Mouse (Mus musculus): ENCODE measurements around the gene Rbm19. TPM values are rescaled to one million over a fixed set of nuclear protein-coding genes. Genes with fewer than 3 reads are reported as not detected.

Gene Rbm19
- polyA plus RNA-seq, 1 experiment from 2014 or later, result 16.0 TPM

DNA sequence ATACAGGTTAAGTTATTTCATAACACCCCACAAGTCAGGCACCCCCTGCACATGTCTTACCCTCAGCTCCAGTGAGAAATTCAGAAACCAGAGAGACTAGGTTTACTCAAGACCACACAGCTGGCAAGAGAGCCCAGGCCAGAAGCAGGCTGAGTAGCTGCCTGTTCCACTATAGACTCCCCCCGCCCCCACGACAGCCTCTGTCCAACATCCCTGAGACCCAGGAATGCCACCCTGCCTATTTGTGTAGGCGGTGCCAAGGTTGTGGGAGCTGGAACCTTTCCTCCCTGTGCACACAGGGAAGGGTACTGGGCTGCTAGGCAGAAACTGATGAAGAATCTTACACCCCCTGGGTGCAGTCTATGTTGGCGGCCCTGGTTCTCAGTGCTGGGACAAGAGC lies 91.2 kb downstream of the Rbm19 start:
- no peak for ATAC-seq (ENCODE audit: low FRiP score, low TSS enrichment)
- Histone ChIP-seq H3K36me3 (ENCODE audit: control insufficient read depth, insufficient read depth, low read length) (no peaks in the 10 kb centered on the region), H3K4me3 (replicated peaks; ENCODE audit: low read depth, low read length) (no peak overlapping the region), H3K27me3 (ENCODE audit: control insufficient read depth, insufficient read depth, low read length) (0 out of 2 replicates have a peak, but pooled peaks cover 8% of the 10 kb centered on the region), H3K4me2 (ENCODE audit: low read length) (no peak overlapping the region), H3K9me3 (ENCODE audit: control insufficient read depth, low read length) (no peaks in the 10 kb centered on the region), H3K27ac (replicated peaks; ENCODE audit: low read depth, low read length) (peak overlapping the region; percentile 75; the same call in 1 of the 2 replicates), H3K9ac (replicated peaks; ENCODE audit: low read length) (no peak overlapping the region), H3K4me1 (ENCODE audit: control insufficient read depth, insufficient read depth, low read length) (peaks cover 42% of the 10 kb centered on the region)
- DNase-seq, result no peak
- 70% methylated on average over 4 of the region's 4 CpGs for WGBS

DNA sequence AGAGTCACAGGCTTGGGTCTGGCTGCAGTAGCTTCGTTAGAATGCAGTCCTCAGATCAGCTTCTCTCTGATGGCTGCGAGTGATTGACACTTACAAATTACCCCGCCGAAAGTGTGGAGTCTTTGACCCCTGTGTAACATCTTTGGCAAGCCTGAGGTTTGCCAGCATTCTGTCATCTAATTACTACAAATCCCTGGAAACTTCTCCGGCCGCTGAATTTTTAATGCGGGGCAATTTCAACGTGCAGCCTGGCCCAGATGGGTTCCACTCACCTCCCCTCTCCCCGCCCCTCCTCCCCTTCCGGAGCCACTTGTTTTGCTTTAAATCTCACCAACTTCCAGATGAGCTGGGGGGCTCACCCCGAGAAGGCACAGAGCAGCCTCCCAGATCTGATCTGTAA lies 94.4 kb downstream of the Rbm19 start:
- no peak overlapping the region for H3K9ac ChIP-seq (replicated peaks; ENCODE audit: low read length)
- H3K4me1 ChIP-seq (ENCODE audit: control insufficient read depth, insufficient read depth, low read length), result peaks cover 48% of the 10 kb centered on the region
- peak overlapping the region; percentile 76 for H3K27ac ChIP-seq (replicated peaks; ENCODE audit: low read depth, low read length)
- no peak overlapping the region for H3K4me3 ChIP-seq (replicated peaks; ENCODE audit: low read depth, low read length)
- peak; percentile 21; the same call in 1 of the 2 replicates for ATAC-seq (ENCODE audit: low FRiP score, low TSS enrichment)
- peak overlapping the region; percentile 18 for H3K4me2 ChIP-seq (ENCODE audit: low read length)
- 0 out of 2 replicates have a peak, but pooled peaks cover 8% of the 10 kb centered on the region for H3K27me3 ChIP-seq (ENCODE audit: control insufficient read depth, insufficient read depth, low read length)
- H3K36me3 ChIP-seq (ENCODE audit: control insufficient read depth, insufficient read depth, low read length), result no peaks in the 10 kb centered on the region
- 2% methylated on average over 11 of the region's 11 CpGs for WGBS
- no peaks in the 10 kb centered on the region for H3K9me3 ChIP-seq (ENCODE audit: control insufficient read depth, low read length)
- peak; percentile 81 for DNase-seq

DNA sequence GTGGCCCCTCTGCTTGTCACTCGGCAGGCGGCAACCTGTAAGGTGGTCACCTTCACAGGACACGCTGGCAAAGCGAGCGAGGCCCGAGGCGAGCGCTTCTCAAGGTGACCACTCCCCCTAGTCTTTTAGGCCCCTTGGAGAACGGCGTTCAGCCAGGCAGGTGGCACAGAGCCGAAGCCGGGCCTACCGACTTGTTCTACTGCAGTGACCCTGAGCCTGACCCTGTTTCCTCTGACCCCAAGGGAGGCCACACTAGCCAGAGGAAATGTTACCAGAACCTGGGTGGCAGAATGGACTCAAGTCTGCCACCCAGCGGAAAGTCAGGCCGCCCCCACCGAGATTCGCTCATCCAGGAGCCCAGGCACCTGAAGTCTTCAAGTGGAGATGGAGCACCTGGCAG lies 94.9 kb downstream of the Rbm19 start:
- H3K27ac ChIP-seq (replicated peaks; ENCODE audit: low read depth, low read length), result peak overlapping the region; percentile 76; the same call in 1 of the 2 replicates
- no peak overlapping the region for H3K9ac ChIP-seq (replicated peaks; ENCODE audit: low read length)
- H3K36me3 ChIP-seq (ENCODE audit: control insufficient read depth, insufficient read depth, low read length), result no peaks in the 10 kb centered on the region
- 6% methylated on average over 17 of the region's 17 CpGs for WGBS
- no peak overlapping the region for H3K4me3 ChIP-seq (replicated peaks; ENCODE audit: low read depth, low read length)
- H3K4me2 ChIP-seq (ENCODE audit: low read length), result peak overlapping the region; percentile 18
- H3K4me1 ChIP-seq (ENCODE audit: control insufficient read depth, insufficient read depth, low read length), result peaks cover 43% of the 10 kb centered on the region
- ATAC-seq (ENCODE audit: low FRiP score, low TSS enrichment) (no peak), DNase-seq (peak; percentile 59)
- H3K9me3 ChIP-seq (ENCODE audit: control insufficient read depth, low read length), result no peaks in the 10 kb centered on the region
- 0 out of 2 replicates have a peak, but pooled peaks cover 8% of the 10 kb centered on the region for H3K27me3 ChIP-seq (ENCODE audit: control insufficient read depth, insufficient read depth, low read length)

DNA sequence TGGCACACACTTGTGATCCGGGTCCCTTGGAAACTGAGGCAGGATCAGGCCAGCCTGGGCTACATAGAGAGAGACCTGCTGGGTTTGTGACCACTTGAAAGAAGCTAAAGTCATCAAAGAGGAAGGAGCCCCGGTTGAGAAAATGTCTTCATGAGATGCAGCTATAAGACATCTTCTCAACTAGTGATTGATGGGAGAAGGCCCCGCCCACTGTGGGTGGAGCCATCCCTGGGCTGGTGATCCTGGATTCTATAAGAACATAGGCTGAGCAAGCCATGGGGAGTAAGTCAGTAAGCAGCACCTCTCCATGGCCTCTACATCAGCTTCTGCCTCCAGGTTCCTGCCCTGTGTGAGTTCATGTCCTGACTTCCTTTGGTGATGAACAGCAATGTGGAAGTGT lies 98.2 kb downstream of the Rbm19 start:
- 72% methylated on average over 3 of the region's 3 CpGs for WGBS
- H3K27ac ChIP-seq (replicated peaks; ENCODE audit: low read depth, low read length), result no peak overlapping the region
- H3K4me2 ChIP-seq (ENCODE audit: low read length), result no peak overlapping the region
- H3K9me3 ChIP-seq (ENCODE audit: control insufficient read depth, low read length), result no peaks in the 10 kb centered on the region
- no peaks in the 10 kb centered on the region for H3K36me3 ChIP-seq (ENCODE audit: control insufficient read depth, insufficient read depth, low read length)
- no peak overlapping the region for H3K4me3 ChIP-seq (replicated peaks; ENCODE audit: low read depth, low read length)
- no peaks in the 10 kb centered on the region for H3K27me3 ChIP-seq (ENCODE audit: control insufficient read depth, insufficient read depth, low read length)
- no peak overlapping the region for H3K9ac ChIP-seq (replicated peaks; ENCODE audit: low read length)
- DNase-seq (no peak), ATAC-seq (ENCODE audit: low FRiP score, low TSS enrichment) (no peak)
- H3K4me1 ChIP-seq (ENCODE audit: control insufficient read depth, insufficient read depth, low read length), result peaks cover 24% of the 10 kb centered on the region

DNA sequence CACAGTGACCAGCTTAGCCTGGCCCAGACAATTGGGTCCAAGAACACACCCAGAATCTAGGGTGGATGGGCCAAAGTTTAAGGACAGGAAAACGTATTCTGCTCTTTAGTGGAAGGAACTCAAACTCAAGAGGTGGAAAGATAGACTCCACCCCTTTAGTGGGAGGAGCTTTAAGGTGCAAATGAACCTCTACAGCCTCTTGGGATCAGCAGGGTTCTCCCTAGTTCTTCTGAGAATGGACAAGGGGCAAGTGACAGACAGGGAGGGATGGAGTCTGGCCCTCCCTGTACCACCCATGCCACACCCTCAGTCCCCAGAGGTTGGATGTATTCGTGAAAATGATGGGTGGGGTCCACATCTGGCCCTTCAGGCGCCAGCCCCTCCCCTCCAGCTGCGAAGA lies 105.0 kb downstream of the Rbm19 start:
- ATAC-seq (ENCODE audit: low FRiP score, low TSS enrichment) (no peak), DNase-seq (no peak)
- H3K4me2 ChIP-seq (ENCODE audit: low read length), result no peak overlapping the region
- H3K4me3 ChIP-seq (replicated peaks; ENCODE audit: low read depth, low read length), result no peak overlapping the region
- H3K9me3 ChIP-seq (ENCODE audit: control insufficient read depth, low read length), result no peaks in the 10 kb centered on the region
- peaks cover 19% of the 10 kb centered on the region for H3K27me3 ChIP-seq (ENCODE audit: control insufficient read depth, insufficient read depth, low read length)
- no peak overlapping the region for H3K9ac ChIP-seq (replicated peaks; ENCODE audit: low read length)
- H3K27ac ChIP-seq (replicated peaks; ENCODE audit: low read depth, low read length), result no peak overlapping the region
- WGBS, result 4% methylated on average over 4 of the region's 4 CpGs
- H3K4me1 ChIP-seq (ENCODE audit: control insufficient read depth, insufficient read depth, low read length), result peaks cover 7% of the 10 kb centered on the region; the same call in 1 of the 2 replicates
- no peaks in the 10 kb centered on the region for H3K36me3 ChIP-seq (ENCODE audit: control insufficient read depth, insufficient read depth, low read length)

DNA sequence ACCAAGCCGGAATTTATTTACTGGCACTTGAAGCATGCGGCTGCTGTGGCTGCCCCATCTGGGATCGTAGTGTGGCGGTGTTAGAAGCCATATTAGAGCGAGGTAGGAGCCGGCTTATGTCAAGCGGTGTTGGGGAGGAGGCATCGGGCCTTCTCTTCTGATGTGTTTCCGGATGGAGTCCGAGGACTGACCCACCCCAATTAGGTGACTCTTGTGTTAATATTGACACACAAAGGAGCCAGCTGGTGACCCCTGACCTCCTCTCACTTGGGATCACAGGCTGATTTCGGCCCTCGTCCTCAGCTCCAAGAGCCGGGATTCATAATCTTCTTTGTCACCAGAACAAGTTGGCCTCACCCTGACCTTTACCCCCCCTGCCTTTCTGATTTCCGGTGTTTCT lies 109.1 kb downstream of the Rbm19 start:
- no peak overlapping the region for H3K4me2 ChIP-seq (ENCODE audit: low read length)
- H3K4me1 ChIP-seq (ENCODE audit: control insufficient read depth, insufficient read depth, low read length), result peaks cover 16% of the 10 kb centered on the region
- no peaks in the 10 kb centered on the region for H3K9me3 ChIP-seq (ENCODE audit: control insufficient read depth, low read length)
- no peaks in the 10 kb centered on the region for H3K36me3 ChIP-seq (ENCODE audit: control insufficient read depth, insufficient read depth, low read length)
- H3K27ac ChIP-seq (replicated peaks; ENCODE audit: low read depth, low read length), result no peak overlapping the region
- 7% methylated on average over 14 of the region's 14 CpGs for WGBS
- DNase-seq (no peak), ATAC-seq (ENCODE audit: low FRiP score, low TSS enrichment) (no peak)
- peaks cover 23% of the 10 kb centered on the region for H3K27me3 ChIP-seq (ENCODE audit: control insufficient read depth, insufficient read depth, low read length)
- H3K9ac ChIP-seq (replicated peaks; ENCODE audit: low read length), result no peak overlapping the region
- H3K4me3 ChIP-seq (replicated peaks; ENCODE audit: low read depth, low read length), result no peak overlapping the region

DNA sequence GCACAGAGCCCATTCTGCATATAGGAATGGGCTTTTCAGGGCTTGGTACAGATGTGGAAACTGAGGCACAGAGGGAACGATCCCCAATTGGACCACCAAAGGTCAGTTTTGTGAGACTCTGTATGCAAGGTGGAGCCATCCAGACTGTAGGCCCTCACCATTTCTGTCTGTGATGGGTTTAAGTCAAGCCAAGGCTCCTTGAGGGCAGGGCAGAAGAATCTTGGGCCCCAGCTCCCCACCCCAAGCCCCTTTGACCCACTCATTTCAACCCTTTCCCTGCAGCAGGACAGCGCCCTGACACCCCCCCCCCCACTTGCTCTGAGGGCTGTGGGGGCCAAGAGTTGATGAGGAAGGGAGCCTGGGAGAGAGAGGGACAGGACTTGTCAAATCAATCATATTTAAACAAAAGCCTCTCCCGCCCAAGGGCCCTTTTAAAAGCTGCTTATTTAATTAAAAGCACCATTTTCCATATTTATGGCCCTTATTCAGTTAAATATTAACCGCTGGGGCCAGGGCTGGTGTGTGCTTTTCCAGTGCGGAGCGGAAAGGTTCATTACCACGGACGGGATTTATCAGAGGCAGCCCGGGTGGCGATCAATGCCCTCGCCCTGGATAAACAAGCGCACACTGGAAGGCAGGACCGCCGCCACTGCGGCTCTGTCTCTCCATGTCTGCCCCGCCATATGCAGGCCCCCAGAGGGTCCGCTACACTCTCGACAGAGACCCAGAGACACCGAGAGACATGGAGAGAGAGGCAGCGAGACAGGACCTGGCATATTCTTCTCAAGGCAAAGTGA lies 112.5 kb downstream of the Rbm19 start:
- ATAC-seq (ENCODE audit: low FRiP score, low TSS enrichment), result no peak
- peaks cover 33% of the 10 kb centered on the region for H3K4me1 ChIP-seq (ENCODE audit: control insufficient read depth, insufficient read depth, low read length)
- H3K4me3 ChIP-seq (replicated peaks; ENCODE audit: low read depth, low read length), result no peak overlapping the region

DNA sequence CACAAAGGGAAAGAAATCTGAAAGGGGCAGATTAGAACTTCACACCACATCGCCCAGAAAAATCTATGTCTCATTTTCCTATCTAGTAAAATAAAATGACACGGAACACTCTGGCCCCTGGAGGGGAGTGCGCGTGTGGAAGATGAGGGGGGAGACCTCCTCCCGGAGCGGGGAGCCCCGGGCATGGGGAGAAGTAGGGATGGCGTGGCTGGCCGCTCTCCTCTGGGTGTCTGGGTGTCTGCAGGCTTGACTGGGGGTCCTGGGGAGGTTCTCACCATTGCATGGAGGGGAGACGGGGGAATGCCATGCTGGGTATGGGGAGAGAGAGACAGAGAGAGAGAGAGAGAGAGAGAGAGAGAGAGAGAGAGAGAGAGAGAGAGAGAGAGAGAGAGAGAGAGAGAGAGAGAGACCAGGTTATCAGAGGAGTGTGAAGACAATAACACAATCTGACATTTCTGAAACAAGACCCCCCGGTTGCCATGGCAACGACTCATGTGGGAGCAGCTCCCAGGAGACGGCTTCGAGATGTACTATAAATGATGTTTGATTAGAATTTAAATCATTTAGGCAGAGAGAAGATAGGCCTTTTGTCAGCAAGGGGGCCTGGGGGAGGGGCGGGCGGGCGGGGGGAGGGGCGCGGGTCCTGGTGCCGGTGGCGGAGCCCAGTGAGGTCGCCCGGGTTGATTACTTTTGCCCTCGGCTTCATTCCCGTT lies 115.3 kb downstream of the Rbm19 start:
- H3K9ac ChIP-seq (replicated peaks; ENCODE audit: low read length), result peak overlapping the region; percentile 38; the same call in 1 of the 2 replicates
- H3K36me3 ChIP-seq (ENCODE audit: control insufficient read depth, insufficient read depth, low read length), result no peaks in the 10 kb centered on the region
- peak overlapping the region; percentile 52 for H3K4me2 ChIP-seq (ENCODE audit: low read length)
- peak; percentile 98 for DNase-seq
- under 1% methylated on average over 25 of the region's 25 CpGs for WGBS
- H3K4me3 ChIP-seq (replicated peaks; ENCODE audit: low read depth, low read length), result no peak overlapping the region; the same call in 1 of the 2 replicates
- no peaks in the 10 kb centered on the region for H3K9me3 ChIP-seq (ENCODE audit: control insufficient read depth, low read length)
- peak; percentile 70 for ATAC-seq (ENCODE audit: low FRiP score, low TSS enrichment)
- peaks cover 31% of the 10 kb centered on the region for H3K4me1 ChIP-seq (ENCODE audit: control insufficient read depth, insufficient read depth, low read length)
- H3K27me3 ChIP-seq (ENCODE audit: control insufficient read depth, insufficient read depth, low read length), result 0 out of 2 replicates have a peak, but pooled peaks cover 9% of the 10 kb centered on the region
- peak overlapping the region; percentile 94 for H3K27ac ChIP-seq (replicated peaks; ENCODE audit: low read depth, low read length)

More for the DNA sequence above, 112.5 kb downstream of the Rbm19 start:
- H3K9me3 ChIP-seq (ENCODE audit: control insufficient read depth, low read length), result no peaks in the 10 kb centered on the region
- H3K27ac ChIP-seq (replicated peaks; ENCODE audit: low read depth, low read length), result peak overlapping the region; percentile 62
- 22% methylated on average over 20 of the region's 20 CpGs for whole genome bisulfite sequencing
- DNase-seq, result peak; percentile 57
- no peaks in the 10 kb centered on the region for H3K36me3 ChIP-seq (ENCODE audit: control insufficient read depth, insufficient read depth, low read length)
- 0 out of 2 replicates have a peak overlapping the region, but pooled peaks have one; percentile 8 for H3K4me2 ChIP-seq (ENCODE audit: low read length)
- no peak overlapping the region; the same call in 1 of the 2 replicates for H3K9ac ChIP-seq (replicated peaks; ENCODE audit: low read length)
- 0 out of 2 replicates have a peak, but pooled peaks cover 13% of the 10 kb centered on the region for H3K27me3 ChIP-seq (ENCODE audit: control insufficient read depth, insufficient read depth, low read length)

All from midbrain, embryonic 14.5 days (tissue).